Mouse (Mus musculus) CH12.LX (cell line): ENCODE results near the gene Plin2. TPM values are rescaled to one million over a fixed set of nuclear protein-coding genes. Genes with fewer than 3 reads are reported as not detected.

Experiments
- DNase-seq: peaks from one replicate; pipeline ENCODE4 v3.0.0-alpha.2; 2013; ENCODE audit errors: extremely low read depth
- H3K27ac ChIP-seq: 2 replicates; pipeline ENCODE4 v1.5.1; 2012; ENCODE audit warnings: low read depth, mild to moderate bottlenecking, control low read depth, moderate library complexity; ENCODE audit not compliant: insufficient read depth
- H3K27me3 ChIP-seq: replicated peaks from 2 replicates; pipeline ENCODE3; 2012; ENCODE audit warnings: inconsistent platforms
- H3K36me3 ChIP-seq, 2 experiments: replicated peaks in 1 of 2; 2 replicates each; pipeline versions ENCODE3 to v1.6.1; 2012; ENCODE audit warnings: inconsistent platforms in 1 of 2, low read length in 1 of 2, mild to moderate bottlenecking in 1 of 2, mixed read lengths in 1 of 2, moderate library complexity in 1 of 2; ENCODE audit not compliant: control insufficient read depth in 1 of 2, insufficient read depth in 1 of 2
- H3K4me1 ChIP-seq, 2 experiments: 2 replicates each; pipeline ENCODE4 v1.6.1; 2012; ENCODE audit warnings: inconsistent platforms in 1 of 2, moderate library complexity in 1 of 2; ENCODE audit not compliant: insufficient read depth in 2 of 2, control insufficient read depth in 1 of 2
- H3K4me2 ChIP-seq: 2 replicates; pipeline ENCODE4 v1.6.1; 2012; ENCODE audit warnings: low read depth, mild to moderate bottlenecking, control low read depth; ENCODE audit not compliant: poor library complexity, insufficient read depth, severe bottlenecking
- H3K4me3 ChIP-seq, 3 experiments: fragments of 150-350 bp in 1 of 3; sonication (generic) in 1 of 3; replicated peaks in 1 of 3; 2 replicates each; pipeline versions ENCODE3 to v1.5.1; 2011 to 2012; ENCODE audit warnings: low read depth in 2 of 3, low read length in 2 of 3, mild to moderate bottlenecking in 2 of 3, moderate library complexity in 2 of 3, control low read depth in 1 of 3, improper control_type of control experiment in 1 of 3, inconsistent platforms in 1 of 3, mixed read lengths in 1 of 3; ENCODE audit not compliant: poor library complexity in 1 of 3
- H3K79me2 ChIP-seq: replicated peaks from 2 replicates; pipeline ENCODE4 v1.6.1; 2012; ENCODE audit warnings: mild to moderate bottlenecking, moderate library complexity; ENCODE audit not compliant: control insufficient read depth, poor library complexity, insufficient read depth, severe bottlenecking; ENCODE audit errors: extremely low read depth
- H3K9ac ChIP-seq: 2 replicates; pipeline ENCODE4 v1.6.1; 2012; ENCODE audit warnings: low read depth, mild to moderate bottlenecking, control low read depth, moderate library complexity; ENCODE audit not compliant: insufficient read depth
- H3K9me3 ChIP-seq: replicated peaks from 2 replicates; pipeline ENCODE3; 2012; ENCODE audit warnings: low read length, inconsistent platforms, mixed read lengths
- BHLHE40 ChIP-seq: IDR thresholded peaks from 2 replicates; pipeline ENCODE4 v1.6.1; 2011; ENCODE audit warnings: mild to moderate bottlenecking, low read depth, low read length, improper control_type of control experiment
- CHD1 ChIP-seq: IDR thresholded peaks from 2 replicates; pipeline ENCODE4 v1.6.1; 2012; ENCODE audit warnings: low read depth, low read length, improper control_type of control experiment, inconsistent platforms
- CHD2 ChIP-seq: IDR thresholded peaks from 2 replicates; pipeline ENCODE4 v1.6.1; 2011; ENCODE audit warnings: low read length, improper control_type of control experiment
- CTCF ChIP-seq, 2 experiments: IDR thresholded peaks in 1 of 2; conservative IDR thresholded peaks in 1 of 2; 2 replicates each; pipeline ENCODE4 v1.5.1; 2011 to 2012; ENCODE audit warnings: low read depth in 2 of 2, low read length in 2 of 2, improper control_type of control experiment in 1 of 2, inconsistent platforms in 1 of 2, mild to moderate bottlenecking in 1 of 2, moderate library complexity in 1 of 2
- E2F4 ChIP-seq: IDR thresholded peaks from 2 replicates; pipeline ENCODE4 v1.6.1; 2011; ENCODE audit warnings: low read depth, low read length, improper control_type of control experiment; ENCODE audit not compliant: insufficient replicate concordance
- ELF1 ChIP-seq: IDR thresholded peaks from 2 replicates; pipeline ENCODE4 v1.6.1; 2014; ENCODE audit warnings: low read depth, mild to moderate bottlenecking, inconsistent platforms, low read length, improper control_type of control experiment
- EP300 ChIP-seq: IDR thresholded peaks from 2 replicates; pipeline ENCODE4 v1.6.1; 2011; ENCODE audit warnings: low read length, improper control_type of control experiment
- GABPA ChIP-seq: IDR thresholded peaks from 2 replicates; pipeline ENCODE4 v1.6.1; 2012; ENCODE audit warnings: low read depth, low read length, improper control_type of control experiment, inconsistent platforms; ENCODE audit not compliant: insufficient replicate concordance
- JUND ChIP-seq: conservative IDR thresholded peaks from 2 replicates; pipeline ENCODE4 v1.6.1; 2011; ENCODE audit warnings: low read depth, low read length, improper control_type of control experiment
- MAFK ChIP-seq: IDR thresholded peaks from 2 replicates; pipeline ENCODE4 v1.6.1; 2011; ENCODE audit warnings: low read length, improper control_type of control experiment; ENCODE audit not compliant: insufficient replicate concordance
- MAX ChIP-seq: IDR thresholded peaks from 2 replicates; pipeline ENCODE4 v1.6.1; 2011; ENCODE audit warnings: low read length, improper control_type of control experiment
- MAZ ChIP-seq: IDR thresholded peaks from 2 replicates; pipeline ENCODE4 v1.6.1; 2012; ENCODE audit warnings: low read depth, mild to moderate bottlenecking, inconsistent platforms, low read length, improper control_type of control experiment, moderate library complexity
- MEF2A ChIP-seq: IDR thresholded peaks from 2 replicates; pipeline ENCODE4 v1.6.1; 2014; ENCODE audit warnings: low read depth, mild to moderate bottlenecking, inconsistent platforms, low read length, improper control_type of control experiment, borderline replicate concordance
- MXI1 ChIP-seq: IDR thresholded peaks from 2 replicates; pipeline ENCODE4 v1.6.1; 2011; ENCODE audit warnings: mild to moderate bottlenecking, low read depth, low read length, improper control_type of control experiment
- MYC ChIP-seq: IDR thresholded peaks from 2 replicates; pipeline ENCODE4 v1.6.1; 2011; ENCODE audit warnings: low read depth, mild to moderate bottlenecking, improper control_type of control experiment, low read length
- NELFE ChIP-seq: IDR thresholded peaks from 2 replicates; pipeline ENCODE4 v1.6.1; 2011; ENCODE audit warnings: low read depth, low read length, improper control_type of control experiment
- PAX5 ChIP-seq: IDR thresholded peaks from 2 replicates; pipeline ENCODE4 v1.6.1; 2012; ENCODE audit warnings: low read length, inconsistent platforms, mixed read lengths
- POLR2A ChIP-seq: IDR thresholded peaks from 2 replicates; pipeline ENCODE4 v1.6.1; 2011; ENCODE audit warnings: low read depth, mild to moderate bottlenecking, improper control_type of control experiment, low read length
- POLR2AphosphoS2 ChIP-seq: IDR thresholded peaks from 2 replicates; pipeline ENCODE4 v1.6.1; 2011; ENCODE audit warnings: low read depth, low read length, improper control_type of control experiment
- RAD21 ChIP-seq: IDR thresholded peaks from 2 replicates; pipeline ENCODE4 v1.6.1; 2011; ENCODE audit warnings: low read depth, mild to moderate bottlenecking, low read length, improper control_type of control experiment, moderate library complexity
- RCOR1 ChIP-seq: conservative IDR thresholded peaks from 2 replicates; pipeline ENCODE4 v1.6.1; 2012; ENCODE audit warnings: low read depth, mild to moderate bottlenecking, inconsistent platforms, low read length, improper control_type of control experiment
- SIN3A ChIP-seq: IDR thresholded peaks from 2 replicates; pipeline ENCODE4 v1.6.1; 2012; ENCODE audit warnings: low read length, improper control_type of control experiment, inconsistent platforms
- SMC3 ChIP-seq: IDR thresholded peaks from 2 replicates; pipeline ENCODE4 v1.6.1; 2011; ENCODE audit warnings: low read depth, low read length, improper control_type of control experiment
- TBP ChIP-seq: conservative IDR thresholded peaks from 2 replicates; pipeline ENCODE4 v1.6.1; 2011; ENCODE audit warnings: low read depth, low read length, improper control_type of control experiment
- UBTF ChIP-seq: IDR thresholded peaks from 2 replicates; pipeline ENCODE4 v1.6.1; 2012; ENCODE audit warnings: low read depth, mild to moderate bottlenecking, inconsistent platforms, low read length, improper control_type of control experiment, moderate library complexity
- USF1 ChIP-seq: IDR thresholded peaks from 2 replicates; pipeline ENCODE4 v1.6.1; 2014; ENCODE audit warnings: low read depth, mild to moderate bottlenecking, inconsistent platforms, low read length, improper control_type of control experiment
- USF2 ChIP-seq: conservative IDR thresholded peaks from 2 replicates; pipeline ENCODE4 v1.6.1; 2011; ENCODE audit warnings: low read depth, low read length, improper control_type of control experiment
- ZC3H11A ChIP-seq: IDR thresholded peaks from 2 replicates; pipeline ENCODE4 v1.6.1; 2012; ENCODE audit warnings: low read depth, mild to moderate bottlenecking, inconsistent platforms, low read length, improper control_type of control experiment
- ZKSCAN1 ChIP-seq: IDR thresholded peaks from 2 replicates; pipeline ENCODE4 v1.6.1; 2012; ENCODE audit warnings: low read depth, inconsistent platforms, low read length, improper control_type of control experiment, borderline replicate concordance
- ZMIZ1 ChIP-seq: IDR thresholded peaks from 2 replicates; pipeline ENCODE4 v1.6.1; 2012; ENCODE audit warnings: low read depth, mild to moderate bottlenecking, inconsistent platforms, low read length, improper control_type of control experiment
- ZNF384 ChIP-seq: IDR thresholded peaks from 2 replicates; pipeline ENCODE4 v1.6.1; 2012; ENCODE audit warnings: low read depth, low read length, improper control_type of control experiment, inconsistent platforms
- dilution Hi-C: fragments of 300-500 bp; cut with MboI; formaldehyde crosslinking; loops from 2 replicates; pipeline ENCODE4 v1.14.3; 2020; ENCODE audit warnings: low sequenced_read_pairs; ENCODE audit not compliant: extremely low pct_unique_long_range_greater_than_20kb, extremely low pct_ligation_motif_present
- in situ Hi-C: fragments of 300-500 bp; cut with MboI; formaldehyde crosslinking; loops from 3 replicates; pipeline ENCODE4 v1.14.3; 2019; ENCODE audit warnings: low sequenced_read_pairs, low pct_ligation_motif_present, low pct_unique_long_range_greater_than_20kb, mixed read lengths
- polyA plus RNA-seq: library from polyadenylated mRNA; unstranded; fragments of >175 nt; gene quantifications from 2 replicates; pipeline ENCODE4 v1.2.1, GENCODE M21; 2012; ENCODE audit warnings: low read depth; ENCODE audit not compliant: insufficient read length
- total RNA-seq, 2 experiments: library from RNA; depleted of rRNA; stranded (reverse); fragments of 300-350 nt in 1 of 2; fragments of >200 nt in 1 of 2; gene quantifications; 2 replicates each; pipeline ENCODE4 v1.2.3; 2012 to 2014

Plin2 gene
- total and polyA plus RNA-seq, 3 experiments, result 13.4 to 44.9 (median 22.9) TPM

DNA sequence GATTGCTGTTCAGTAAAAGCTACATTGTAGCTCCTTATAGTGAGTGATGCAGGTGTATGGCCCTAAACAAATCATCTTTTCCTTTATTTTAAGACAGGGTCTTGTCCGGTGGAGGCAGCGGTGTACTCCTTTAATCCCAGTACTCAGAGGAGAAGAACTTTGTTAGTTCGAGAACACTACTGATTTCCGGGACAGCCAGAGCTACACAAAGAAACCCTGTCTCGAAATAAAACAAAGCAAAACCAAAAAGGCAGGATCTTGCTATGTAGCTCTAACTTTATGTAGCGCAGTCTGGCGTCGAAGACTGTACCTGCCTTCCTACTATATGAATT, 57.6 kb downstream of the Plin2 start:
- H3K4me1 ChIP-seq, result peaks cover 3 to 25% of the 10 kb centered on the region in 2 experiments; a peak in 3 of 4 replicates
- peaks cover 0 to 13% of the 10 kb centered on the region in 2 experiments for H3K36me3 ChIP-seq
- H3K9me3 ChIP-seq, result no peaks in the 10 kb centered on the region
- no peak for DNase-seq
- peak overlapping the region; percentile 93 for H3K9ac ChIP-seq
- dilution Hi-C loops, result no loop called here
- TF ChIP-seq ZC3H11A, result no peak
- TF ChIP-seq CHD1, result no peak
- 0 out of 2 replicates have a peak, but pooled peaks have one; percentile 7 for TF ChIP-seq MEF2A
- TF ChIP-seq SMC3, result peak; percentile 5
- peak; percentile 66; the same call in 1 of the 2 replicates for TF ChIP-seq POLR2AphosphoS2
- TF ChIP-seq EP300, result peak; percentile 37; the same call in 1 of the 2 replicates
- peak; percentile 35; the same call in 1 of the 2 replicates for TF ChIP-seq JUND
- TF ChIP-seq BHLHE40, result 0 out of 2 replicates have a peak, but pooled peaks have one; percentile 1
- H3K27me3 ChIP-seq, result no peaks in the 10 kb centered on the region
- H3K27ac ChIP-seq, result peak overlapping the region; percentile 63; the same call in 1 of the 2 replicates
- H3K79me2 ChIP-seq, result peaks cover 41% of the 10 kb centered on the region
- peak overlapping the region; percentile 77 for H3K4me2 ChIP-seq
- H3K4me3 ChIP-seq, result peak overlapping the region; percentile 69 to 99 (median 83)
- in situ Hi-C loops, result no loop called here

DNA sequence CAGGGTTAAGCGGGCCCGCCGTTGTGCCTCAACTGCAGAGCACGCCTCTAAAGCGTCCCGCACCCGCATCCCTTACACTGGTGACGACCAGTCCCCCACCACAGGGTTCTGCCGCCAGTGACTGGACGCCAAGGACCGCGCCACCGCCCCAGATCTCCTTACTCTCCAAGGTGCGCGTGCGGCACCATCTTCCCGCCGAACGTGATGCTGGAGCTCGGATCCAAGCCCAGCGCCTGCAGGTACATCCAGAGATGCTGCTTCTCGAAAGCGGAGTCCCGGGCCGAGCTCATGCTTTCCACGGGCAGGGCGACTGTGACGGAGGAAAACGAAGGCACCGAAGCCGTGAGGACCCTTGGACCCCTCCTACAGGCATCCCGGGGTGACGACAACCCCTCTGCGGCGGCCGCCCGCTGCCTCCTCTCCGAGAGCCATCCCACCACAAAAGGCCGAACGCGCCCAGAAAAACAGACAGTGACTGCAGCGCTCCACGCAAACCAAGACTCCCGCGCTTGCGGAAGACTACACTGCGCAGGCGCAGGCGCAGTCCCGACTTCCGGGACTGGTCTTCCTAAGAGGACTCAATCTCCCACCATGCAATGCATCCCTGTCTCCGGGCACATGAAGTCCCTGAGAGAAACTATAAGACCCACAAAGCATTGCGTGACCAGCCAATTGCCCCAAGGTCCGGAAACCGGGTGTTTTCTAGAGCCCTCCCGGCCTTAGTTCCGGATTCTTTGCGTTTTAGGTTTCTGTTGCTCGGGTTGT, 58.2 kb downstream of the Plin2 start, which contains the start of gene Haus6:
Gene Haus6, minus strand, starts transcription at position 532 of the 765 bp plus-strand sequence.
- Histone ChIP-seq H3K36me3 (peaks cover 0 to 18% of the 10 kb centered on the region in 2 experiments), H3K4me2 (peak within 1 kb of the TSS; percentile 88), H3K27me3 (no peaks in the 10 kb centered on the region), H3K4me3 (peak within 1 kb of the TSS; percentile 83 to 99 (median 98)), H3K79me2 (peaks cover 45% of the 10 kb centered on the region), H3K27ac (peak within 1 kb of the TSS; percentile 63), H3K9me3 (no peaks in the 10 kb centered on the region), H3K4me1 (peaks cover 3 to 25% of the 10 kb centered on the region in 2 experiments; a peak in 3 of 4 replicates), H3K9ac (peak within 1 kb of the TSS; percentile 93)
- dilution Hi-C loops (no loop called here), in situ Hi-C loops (no loop called here)
- DNase-seq, result peak; percentile 98
- TF ChIP-seq MAX (peak; percentile 45; the same call in 1 of the 2 replicates), GABPA (peak; percentile 86; the same call in 1 of the 2 replicates), MXI1 (peak; percentile 88), SMC3 (no peak), ZKSCAN1 (no peak), NELFE (peak; percentile 87; the same call in 1 of the 2 replicates), CTCF (conservative IDR thresholded peaks at IDR 0.05 in 1 of 2, IDR thresholded peaks at IDR 0.05 in 1 of 2; ENCODE audit: low read depth in 2 of 2, low read length in 2 of 2) (no peak), JUND (no peak; the same call in 1 of the 2 replicates), ZMIZ1 (no peak), MAZ (peak; percentile 65; the same call in 1 of the 2 replicates), POLR2A (peak; percentile 90), USF1 (no peak), MYC (peak; percentile 92), UBTF (no peak), MAFK (no peak), CHD2 (peak; percentile 88), E2F4 (peak; percentile 95; the same call in 1 of the 2 replicates), ELF1 (peak; percentile 100), CHD1 (no peak), RAD21 (no peak), RCOR1 (peak; percentile 65; the same call in 1 of the 2 replicates), SIN3A (peak; percentile 91), ZNF384 (no peak), USF2 (no peak), ZC3H11A (no peak), TBP (peak; percentile 92; the same call in 1 of the 2 replicates), PAX5 (no peak), MEF2A (peak; percentile 61; the same call in 1 of the 2 replicates)
